Mouse (Mus musculus): ENCODE data around the gene Olfr641. TPM values are rescaled to one million over a fixed set of nuclear protein-coding genes. Genes with fewer than 3 reads are reported as not detected.

Gene Olfr641
- total RNA-seq, 2 experiments from 2014 or later: not detected

DNA sequence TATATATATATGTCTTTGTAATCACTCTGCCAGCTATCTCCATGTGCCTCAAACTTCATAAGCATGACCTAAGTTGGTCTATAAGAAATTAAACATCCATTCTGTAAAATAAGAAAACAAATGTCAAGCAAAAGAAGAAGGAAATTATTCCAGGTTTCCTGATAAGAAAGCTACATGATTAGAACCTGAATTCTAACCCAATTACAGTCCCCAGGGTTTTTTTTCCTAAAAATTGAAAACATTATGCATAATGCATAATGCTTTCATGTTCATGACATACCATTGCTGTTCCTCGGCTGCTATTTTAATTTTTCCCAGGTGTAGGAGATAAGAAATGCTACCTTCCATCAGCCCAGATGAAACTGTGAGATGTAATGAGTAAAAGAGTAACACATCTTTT, 50.1 kb downstream of the Olfr641 start, which contains the start of gene Olfr645:
Olfr645 (minus strand) TSS at position 101 of the 400 bp plus-strand sequence.
- no peak within 1 kb of the TSS for H3K4me3 ChIP-seq
- intact Hi-C loops (cut with DNase I): no loop called here
- H3K27ac ChIP-seq: no peak within 1 kb of the TSS
- DNase-seq (ENCODE audit: extremely low spot score in 1 of 2, low spot score in 2 of 2): no peak
- no peak for TF ChIP-seq CTCF (IDR thresholded peaks at IDR 0.05)

Other genes starting within 250 kb of the Olfr641 start
- not detected for gene Olfr67, start 243.6 kb upstream of the Olfr641 start, total RNA-seq (2021)
- 10 to 100 TPM; 29.5 to 36.6 TPM for gene Hbb-bt, start 221.4 kb upstream of the Olfr641 start, total RNA-seq (2021)
- 100 to 1,000 TPM; 305 to 339 TPM for gene Hbb-bs, start 207.3 kb upstream of the Olfr641 start, total RNA-seq (2021)
- gene Hbb-bh2, start 194.9 kb upstream of the Olfr641 start, total RNA-seq (2021): not detected
- gene Hbb-bh1, start 192.3 kb upstream of the Olfr641 start, total RNA-seq (2021): not detected
- not detected for gene Hbb-y, start 182.2 kb upstream of the Olfr641 start, total RNA-seq (2021)
- gene Olfr66, start 149.2 kb upstream of the Olfr641 start, total RNA-seq (2021): not detected
- not detected for gene Olfr64, start 141.0 kb upstream of the Olfr641 start, total RNA-seq (2021)
- gene Olfr65, start 132.0 kb upstream of the Olfr641 start, total RNA-seq (2021): not detected
- gene Olfr631, start 106.6 kb upstream of the Olfr641 start, total RNA-seq (2021): not detected
- not detected for gene Olfr632, start 101.1 kb upstream of the Olfr641 start, total RNA-seq (2021)
- not detected for gene Olfr633, start 91.0 kb upstream of the Olfr641 start, total RNA-seq (2021)
- under 1 TPM; 0.05 to 0.09 TPM for gene Olfr635, start 64.3 kb upstream of the Olfr641 start, total RNA-seq (2021)
- not detected for gene Olfr638, start 36.7 kb upstream of the Olfr641 start, total RNA-seq (2021)
- gene Olfr639, start 18.1 kb upstream of the Olfr641 start, total RNA-seq (2021): under 1 TPM; 0.07 to 0.19 TPM
- gene Olfr640, start 9.9 kb upstream of the Olfr641 start, total RNA-seq (2021): not detected
- gene Olfr642, start 17.2 kb downstream of the Olfr641 start, total RNA-seq (2021): not detected
- not detected for gene 4930516K23Rik, start 26.0 kb downstream of the Olfr641 start, total RNA-seq (2021)
- gene Olfr644, start 36.4 kb downstream of the Olfr641 start, total RNA-seq (2021): not detected
- gene Olfr645, start 50.0 kb downstream of the Olfr641 start, total RNA-seq (2021): not detected
- not detected for gene Olfr646, start 69.4 kb downstream of the Olfr641 start, total RNA-seq (2021)
- not detected for gene Ubqln5, start 94.4 kb downstream of the Olfr641 start, total RNA-seq (2021)
- gene Olfr643, start 102.0 kb downstream of the Olfr641 start, total RNA-seq (2021): not detected
- not detected for gene Ubqln3, start 107.8 kb downstream of the Olfr641 start, total RNA-seq (2021)
- gene Ubqlnl, start 115.1 kb downstream of the Olfr641 start, total RNA-seq (2021): not detected
- not detected for gene Olfm5, start 129.4 kb downstream of the Olfr641 start, total RNA-seq (2021)
- gene Olfr648, start 147.9 kb downstream of the Olfr641 start, total RNA-seq (2021): under 1 TPM; 0.26 to 0.27 TPM
- gene Olfr649, start 160.5 kb downstream of the Olfr641 start, total RNA-seq (2021): not detected
- under 1 TPM; 0.19 to 0.34 TPM for gene Trim6, start 183.3 kb downstream of the Olfr641 start, total RNA-seq (2021)
- 1 to 10 TPM; 1.0 to 1.3 TPM for gene Trim34a, start 209.0 kb downstream of the Olfr641 start, total RNA-seq (2021)

Data from left cerebral cortex, adult 2 months (tissue).